Mouse (Mus musculus) heart, postnatal 10 days (tissue): ENCODE measurements around the gene Bmp8a. TPM values are rescaled to one million over a fixed set of nuclear protein-coding genes. Genes with fewer than 3 reads are reported as not detected.
A peak's percentile ranks its signal among the peaks of the same experiment; 100 is the strongest.
"Not testable (repeated sequence)": the region's sequence is repeated elsewhere in the genome, so short reads cannot be mapped to it uniquely, and the experiment has no call there.

Experiments
- DNase-seq, 2 experiments: peaks; one replicate each; pipeline ENCODE4 v3.0.0; 2021
- intact Hi-C: fragments of 180-260 bp; cut with DNase I; formaldehyde crosslinking; loops from one replicate; pipeline ENCODE4 v1.15.1; 2025
- total RNA-seq, 2 experiments: library from RNA; stranded (reverse); gene quantifications; 2 replicates each; pipeline ENCODE4 v1.2.3; 2021

Gene Bmp8a
- total RNA-seq, 2 experiments from 2014 or later: 0.17 TPM; not detected in 1

DNA sequence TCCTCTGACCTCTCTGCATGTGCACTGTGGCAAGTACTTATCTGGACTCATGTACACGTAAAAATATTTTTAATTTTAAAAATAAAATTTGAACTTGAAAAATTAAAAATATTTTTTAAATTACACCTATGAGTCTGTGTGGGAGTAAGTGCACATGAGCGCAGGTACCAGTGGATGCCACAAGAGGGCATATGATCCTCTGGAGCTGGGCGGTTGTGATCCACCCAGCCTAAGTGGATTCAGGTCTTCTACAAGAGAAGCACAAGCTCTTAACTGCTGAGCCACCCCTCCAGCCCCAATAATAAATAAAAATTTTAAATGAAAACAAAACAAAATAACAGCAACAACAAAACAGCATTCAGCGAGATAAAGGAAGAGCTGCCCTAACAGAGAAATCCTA is 9.9 kb downstream of the Bmp8a start:
- intact Hi-C loops: no loop called here
- no peak for DNase-seq

DNA sequence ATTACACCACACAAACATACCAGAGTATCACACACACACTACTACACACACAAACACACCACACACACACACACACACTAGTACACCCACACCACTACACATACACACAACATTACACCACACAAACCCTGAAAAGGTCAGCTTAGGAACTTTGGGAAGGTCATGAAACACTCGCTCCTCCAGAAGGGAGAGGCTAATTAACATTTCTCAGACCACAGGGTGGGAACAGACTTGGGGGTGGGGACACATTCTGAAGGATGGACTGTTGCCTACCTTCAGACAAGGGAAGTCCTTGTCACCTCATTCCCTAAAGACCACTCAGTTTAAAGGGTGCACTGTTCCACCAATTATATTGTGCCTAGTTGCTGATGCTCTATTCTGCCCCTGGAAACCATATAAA is 11.1 kb downstream of the Bmp8a start:
- intact Hi-C loops: not testable (repeated sequence)

DNA sequence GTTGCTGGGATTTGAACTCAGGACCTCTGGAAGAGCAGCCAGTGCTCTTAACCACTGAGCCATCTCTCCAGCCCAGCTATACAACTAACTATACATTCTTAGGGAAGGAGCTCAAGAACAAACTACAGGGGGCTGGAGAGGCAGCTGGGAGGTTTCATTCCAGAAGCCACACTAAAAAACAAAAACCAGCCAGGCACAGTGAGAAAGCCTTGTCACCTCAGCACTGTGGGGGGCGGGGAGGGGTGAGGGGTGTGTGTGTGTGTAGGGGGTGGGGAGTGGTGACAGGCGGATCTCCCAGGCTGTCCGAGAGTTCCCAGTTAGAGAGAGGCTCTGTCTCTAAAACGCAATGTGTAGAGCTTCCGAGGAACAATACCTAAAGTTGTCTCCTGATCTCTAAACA is 11.7 kb downstream of the Bmp8a start:
- intact Hi-C loops: no loop called here
- DNase-seq: no peak

More for the DNA sequence above, 11.1 kb downstream of the Bmp8a start:
- not testable (repeated sequence) for DNase-seq

DNA sequence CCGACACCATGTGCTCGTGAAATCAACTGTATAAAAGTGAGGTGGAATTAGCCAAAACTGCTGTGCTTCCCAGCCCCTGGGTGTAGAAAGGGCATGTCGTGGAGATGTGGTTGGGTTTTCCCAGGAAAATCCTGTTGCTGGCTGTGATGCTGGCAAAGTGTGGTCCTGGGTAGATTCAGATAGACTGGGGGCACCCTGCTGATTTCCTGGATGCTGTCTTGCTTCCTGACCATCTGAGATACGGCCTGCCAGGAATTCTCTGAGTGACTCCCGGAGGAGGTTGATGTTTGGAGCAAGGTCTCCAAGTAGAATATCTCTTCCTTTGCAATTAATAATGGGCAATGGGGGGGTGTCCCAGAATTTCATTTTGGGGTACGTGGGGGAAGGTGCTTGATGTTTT is 14.1 kb downstream of the Bmp8a start:
- no peak for DNase-seq
- intact Hi-C loops: no loop called here

DNA sequence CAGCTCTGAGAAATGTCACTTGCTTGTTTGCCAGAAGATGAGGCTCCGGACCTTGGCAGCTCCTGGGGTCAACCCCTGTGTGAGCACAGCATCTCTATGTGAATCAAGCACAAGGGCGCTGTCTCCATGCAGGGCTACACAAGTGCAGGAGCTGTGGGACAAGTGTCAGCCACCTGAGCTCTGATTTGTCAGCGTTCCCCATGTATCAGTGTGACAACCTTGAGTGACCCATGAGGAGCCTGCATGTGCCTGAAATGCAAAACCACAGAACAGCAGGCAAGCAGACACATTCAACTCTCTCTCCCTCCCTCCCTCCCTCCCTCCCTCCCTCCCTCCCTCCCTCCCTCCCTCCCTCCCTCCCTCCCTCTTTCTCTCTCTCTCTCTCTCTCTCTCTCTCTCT is 15.4 kb downstream of the Bmp8a start:
- DNase-seq: no peak
- intact Hi-C loops: no loop called here

DNA sequence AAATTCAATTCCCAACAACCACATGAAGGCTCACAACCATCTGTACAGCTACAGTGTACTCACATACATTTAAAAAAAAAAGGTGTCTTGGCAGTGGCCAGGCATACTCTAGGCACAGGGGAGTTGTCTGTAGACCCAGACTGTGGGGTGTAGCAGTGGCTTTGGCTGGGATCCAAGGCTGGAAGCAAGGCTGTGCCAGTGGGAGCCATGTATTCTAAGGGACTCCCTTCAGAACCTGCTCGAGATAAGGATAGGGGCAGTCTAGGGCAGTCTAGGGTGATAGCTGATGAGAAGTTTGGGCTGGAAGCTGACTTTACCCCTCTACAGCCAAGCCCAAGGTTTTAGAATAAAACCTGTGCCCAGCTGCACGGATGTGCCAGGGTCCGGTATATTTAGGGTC is 17.0 kb downstream of the Bmp8a start:
- no peak for DNase-seq
- intact Hi-C loops: no loop called here

DNA sequence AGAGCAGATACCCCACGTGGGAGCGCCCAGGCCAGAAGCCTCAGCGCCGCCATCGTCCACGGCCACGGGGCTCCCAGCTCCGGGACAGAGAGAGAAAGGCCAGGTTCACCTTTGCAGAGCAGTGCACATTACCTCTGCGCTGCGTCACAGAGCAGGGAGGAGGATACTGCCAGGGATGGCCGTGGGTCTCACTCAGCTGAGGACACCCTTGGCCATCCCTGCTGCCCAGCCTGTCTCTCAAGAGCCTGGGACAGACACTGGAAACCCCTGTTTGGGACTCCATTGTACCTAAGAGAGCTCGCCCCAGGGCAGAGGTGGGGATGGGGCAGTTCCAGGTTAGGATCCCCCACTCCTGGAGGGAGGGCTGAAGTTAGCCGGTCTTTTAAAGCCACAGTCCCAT is 19.5 kb downstream of the Bmp8a start, which contains the start of gene Oxct2a:
TSS of gene Oxct2a (minus strand) at position 101 of the 400 bp plus-strand sequence.
- no peak for DNase-seq
- intact Hi-C loops: no loop called here

DNA sequence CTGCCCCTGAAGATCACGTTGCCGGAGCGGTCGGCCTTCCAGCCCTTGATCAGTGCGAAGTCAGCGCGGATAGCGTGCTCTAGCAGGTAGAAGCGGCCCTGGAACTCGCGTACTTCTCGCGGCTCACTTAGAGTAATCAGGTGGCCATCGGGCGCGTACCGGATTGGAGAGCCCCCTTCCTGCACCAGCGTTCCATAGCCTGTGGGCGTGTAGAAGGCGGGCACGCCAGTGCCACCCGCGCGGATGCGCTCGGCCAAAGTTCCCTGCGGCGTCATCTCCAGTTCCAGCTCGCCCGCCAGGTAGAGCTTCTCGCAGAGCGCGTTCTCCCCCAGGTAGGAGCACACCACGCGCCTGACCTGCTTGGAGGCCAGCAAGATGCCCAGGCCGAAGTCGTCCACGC is 20.1 kb downstream of the Bmp8a start:
- intact Hi-C loops: not testable (repeated sequence)

DNA sequence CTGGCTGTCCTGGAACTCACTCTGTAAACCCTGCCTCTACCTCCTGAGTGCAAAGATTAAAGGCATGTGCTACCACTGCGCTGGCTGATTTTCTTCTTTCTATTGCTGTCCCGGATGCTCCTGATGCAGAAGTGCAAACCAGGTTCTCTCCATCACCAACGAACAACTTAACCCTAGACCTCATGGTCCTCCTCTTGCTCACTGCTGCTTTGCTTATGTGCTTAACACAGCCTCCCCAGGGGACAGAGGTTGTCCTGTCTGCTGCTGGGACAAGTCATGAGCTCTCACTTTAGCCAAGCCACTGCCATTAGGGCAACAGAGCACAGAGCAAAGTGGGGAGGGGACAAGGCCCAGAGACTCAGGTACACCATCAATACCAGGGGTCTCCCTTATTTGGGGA is 28.6 kb downstream of the Bmp8a start:
- no peak for DNase-seq
- intact Hi-C loops: no loop called here

More for the DNA sequence above, 20.1 kb downstream of the Bmp8a start:
- DNase-seq: not testable (repeated sequence)

DNA sequence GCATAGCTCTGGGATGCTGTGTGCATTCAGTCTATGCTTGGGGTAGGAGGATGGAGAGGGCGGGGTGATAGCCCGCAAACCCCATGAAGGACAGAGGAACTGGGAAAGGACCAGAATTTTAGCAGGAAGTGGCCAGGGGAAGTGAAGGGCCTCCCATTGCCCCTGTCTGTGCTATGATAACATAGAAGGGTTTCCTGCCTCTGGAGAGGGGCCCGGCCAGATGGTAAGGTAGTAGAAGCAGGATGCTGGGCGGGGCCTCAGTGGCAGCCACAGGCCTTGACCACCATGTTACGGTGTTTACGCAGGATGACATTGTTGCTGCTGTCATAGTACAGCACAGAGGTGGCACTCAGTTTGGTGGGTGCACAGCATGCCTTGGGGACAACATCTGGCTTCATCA is 30.0 kb downstream of the Bmp8a start:
- no peak for DNase-seq
- intact Hi-C loops: no loop called here

DNA sequence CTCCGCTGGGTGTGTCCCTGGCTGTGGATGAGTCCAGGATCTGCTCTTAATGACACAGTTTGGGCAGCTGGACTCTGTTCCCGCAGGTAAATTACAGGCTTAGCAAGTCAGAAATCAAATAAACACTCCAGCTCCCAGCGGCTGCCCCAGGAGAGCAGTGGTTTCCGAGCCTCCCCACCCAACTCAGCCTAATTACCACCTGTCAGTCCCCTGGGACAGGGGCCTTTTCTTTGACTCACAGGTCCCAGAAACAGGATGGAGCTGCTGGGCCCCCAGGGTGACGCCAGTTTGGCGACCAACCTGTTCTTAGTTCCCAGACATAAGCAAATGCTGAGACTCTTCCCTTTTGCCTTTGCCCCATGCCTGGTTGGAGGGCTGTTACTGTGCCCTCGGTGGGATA is 31.2 kb downstream of the Bmp8a start:
- intact Hi-C loops: no loop called here
- DNase-seq: no peak

DNA sequence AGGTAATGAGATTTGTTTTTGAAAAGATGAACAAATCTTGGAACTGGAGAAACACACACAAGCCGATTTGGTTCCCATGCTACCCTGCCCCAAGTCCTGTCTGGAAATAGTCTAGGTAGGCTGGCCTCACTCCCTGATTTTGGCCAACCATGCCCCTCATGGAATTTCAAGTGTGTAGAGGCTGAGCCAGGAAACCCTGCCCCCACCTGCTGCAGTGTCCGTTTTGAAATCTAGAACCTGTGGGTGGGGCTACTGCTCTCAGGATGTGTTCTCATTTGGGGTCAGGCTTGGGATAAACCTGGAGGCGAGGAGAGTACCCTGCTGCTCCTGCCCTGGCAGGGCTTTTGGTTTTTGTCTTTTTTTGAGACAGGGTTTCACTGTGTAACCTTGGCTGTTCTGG is 34.8 kb downstream of the Bmp8a start:
- intact Hi-C loops: loop anchor here (5.0 kb wide), 2 partner anchors 34 to 144 kb away; partner anchors contain the start of gene Bmp8a
- DNase-seq: peak; percentile 71 to 76

DNA sequence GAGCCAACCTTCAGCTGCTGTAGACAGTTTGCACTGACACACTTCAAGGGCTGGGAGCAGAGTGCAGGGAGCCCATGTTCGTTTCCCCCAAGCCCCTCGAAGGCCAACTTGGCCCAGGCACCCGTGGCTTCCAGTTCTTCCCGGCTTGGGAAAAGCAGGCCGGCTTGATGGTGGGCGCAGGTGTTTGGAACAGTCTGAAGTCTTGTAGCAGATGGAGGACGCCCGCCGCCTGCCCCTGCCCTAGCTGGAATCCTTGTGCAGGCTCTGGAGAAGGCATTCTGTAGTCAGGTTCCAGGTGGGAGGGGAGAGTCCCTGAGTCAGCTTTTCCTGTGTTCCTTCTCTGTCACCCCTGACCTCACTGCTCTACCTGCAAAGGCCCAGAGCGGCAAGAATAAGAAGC is 36.1 kb downstream of the Bmp8a start:
- intact Hi-C loops: loop anchor here (5.0 kb wide), 2 partner anchors 35 to 145 kb away; partner anchors contain the start of gene Bmp8a

DNA sequence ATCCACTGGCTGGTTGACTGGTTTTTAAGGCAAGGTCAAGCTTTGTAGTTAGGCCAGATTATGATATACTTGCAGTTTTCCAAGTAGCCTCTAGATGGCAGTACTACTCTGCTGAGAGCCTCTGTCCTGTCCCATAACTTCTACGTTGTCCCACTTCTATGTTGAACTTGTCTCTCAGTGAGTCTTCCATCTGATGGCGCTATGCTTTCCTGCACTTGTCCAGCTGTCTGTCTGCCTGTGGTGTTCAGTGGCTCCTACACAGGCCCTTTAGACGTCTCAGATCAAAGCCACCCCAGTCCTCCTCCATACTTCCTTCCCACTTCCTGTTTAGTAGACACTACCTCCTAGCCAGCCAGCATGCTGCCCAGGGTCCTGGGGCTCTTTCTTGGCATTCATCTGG is 37.3 kb downstream of the Bmp8a start:
- peak; percentile 65 to 78 for DNase-seq
- intact Hi-C loops: loop anchor here (5.0 kb wide), 2 partner anchors 37 to 147 kb away; partner anchors contain the start of gene Bmp8a

More for the DNA sequence above, 36.1 kb downstream of the Bmp8a start:
- DNase-seq: no peak

DNA sequence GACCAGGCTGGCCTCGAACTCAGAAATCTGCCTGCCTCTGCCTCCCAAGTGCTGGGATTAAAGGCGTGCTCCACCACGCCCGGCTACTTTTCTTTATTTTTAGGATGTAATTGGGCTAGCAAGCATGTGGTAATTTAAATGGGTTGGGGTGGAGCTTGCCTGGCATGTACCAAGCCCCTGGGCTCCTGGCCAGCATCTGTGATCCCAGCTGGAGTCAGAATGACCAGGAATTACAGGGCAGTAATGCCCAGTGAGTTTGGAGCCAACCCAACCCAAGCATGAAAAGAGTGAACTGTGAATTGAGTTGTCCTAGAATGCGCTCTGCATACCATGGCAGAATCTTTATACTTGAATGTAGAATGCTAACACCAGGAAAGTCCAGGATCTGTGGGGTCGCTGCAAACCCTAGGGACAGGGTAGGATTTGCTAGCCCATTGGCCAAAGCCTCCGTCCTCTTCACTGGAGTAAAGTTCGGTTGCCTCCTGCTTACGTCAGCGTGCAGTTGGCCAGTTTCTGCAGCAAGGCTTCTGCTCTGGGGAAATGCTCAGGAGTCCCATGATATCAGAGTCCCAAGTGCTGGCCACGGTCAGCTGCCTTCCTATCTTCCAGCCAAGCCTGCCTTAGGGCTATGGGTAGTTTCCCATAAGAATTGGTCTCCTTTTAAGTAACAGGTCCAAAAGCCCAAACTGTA is 43.9 kb downstream of the Bmp8a start:
- peak; percentile 84 to 85 for DNase-seq
- intact Hi-C loops: no loop called here

DNA sequence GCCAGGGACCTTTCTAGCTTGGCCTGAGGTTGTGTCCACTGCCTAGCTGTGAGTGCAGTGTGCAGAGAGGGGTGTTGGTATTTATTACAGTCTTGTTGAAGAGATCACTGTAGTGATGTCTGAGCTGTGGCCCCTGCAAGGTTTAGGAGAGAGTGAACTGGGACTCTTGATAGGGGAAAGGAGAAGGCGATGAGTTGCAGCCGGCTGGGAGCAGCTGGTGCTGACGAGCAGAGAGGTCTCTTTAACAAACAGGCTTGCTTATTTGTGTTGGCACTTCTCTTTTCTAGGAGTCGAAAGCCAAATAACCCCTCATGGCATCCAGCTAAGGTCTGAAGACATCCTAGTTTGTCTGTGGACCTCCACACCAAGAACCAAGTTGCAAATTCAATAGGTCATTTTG is 44.8 kb downstream of the Bmp8a start:
- intact Hi-C loops: no loop called here
- peak; percentile 46 to 65 for DNase-seq

DNA sequence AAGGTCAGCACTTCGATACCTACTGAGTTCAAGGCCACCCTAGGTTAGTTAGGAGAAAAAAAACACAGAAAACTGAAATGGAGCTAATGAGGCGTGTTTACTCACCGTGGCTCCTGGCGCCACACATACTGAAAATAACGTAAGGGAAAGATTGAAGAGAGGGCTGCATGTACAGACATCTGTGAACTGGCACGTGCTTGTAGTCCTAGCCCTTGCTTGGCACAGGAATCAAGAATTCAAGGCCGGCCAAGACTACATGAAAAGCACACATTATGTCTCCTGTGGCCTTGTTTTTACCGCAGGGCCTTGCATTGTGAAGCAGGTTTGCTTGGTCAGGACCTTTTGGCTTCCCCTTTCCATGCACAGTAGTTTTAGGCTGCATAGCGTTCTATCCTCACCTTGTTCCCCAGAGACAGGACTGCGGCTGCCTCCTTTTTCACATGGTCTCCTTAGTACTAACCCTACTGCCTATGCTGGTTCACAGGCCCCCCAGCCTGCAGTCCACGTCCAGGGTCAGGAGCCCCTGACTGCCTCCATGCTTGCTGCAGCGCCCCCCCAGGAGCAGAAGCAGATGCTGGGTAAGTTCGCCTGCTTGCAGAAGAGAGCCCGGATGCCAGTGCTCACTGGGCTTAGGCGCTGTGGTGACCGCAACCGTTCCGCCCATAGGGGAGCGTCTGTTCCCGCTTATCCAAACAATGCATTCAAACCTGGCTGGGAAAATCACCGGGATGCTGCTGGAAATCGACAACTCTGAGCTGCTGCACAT is 45.7 kb downstream of the Bmp8a start:
- intact Hi-C loops: no loop called here
- DNase-seq: no peak

DNA sequence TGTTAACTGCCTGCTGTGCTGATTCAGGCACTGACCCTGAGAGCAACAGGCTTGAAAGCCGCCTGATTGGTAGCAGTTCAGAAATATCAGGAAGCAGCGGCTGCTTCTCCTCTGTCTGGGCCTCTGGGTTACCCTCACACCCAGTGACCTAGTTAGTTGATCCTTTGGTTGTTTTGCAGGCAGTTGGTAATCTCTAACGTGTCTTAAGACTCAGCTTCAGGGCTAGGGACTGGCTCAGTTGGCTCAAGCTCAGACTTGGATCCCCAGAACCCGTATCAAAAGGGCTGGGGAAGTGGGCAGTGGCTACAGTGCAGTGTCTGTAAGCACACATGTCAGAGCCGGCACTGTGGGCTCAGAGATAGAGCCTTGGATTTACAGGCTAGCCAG is 46.9 kb downstream of the Bmp8a start:
- intact Hi-C loops: no loop called here
- no peak for DNase-seq

DNA sequence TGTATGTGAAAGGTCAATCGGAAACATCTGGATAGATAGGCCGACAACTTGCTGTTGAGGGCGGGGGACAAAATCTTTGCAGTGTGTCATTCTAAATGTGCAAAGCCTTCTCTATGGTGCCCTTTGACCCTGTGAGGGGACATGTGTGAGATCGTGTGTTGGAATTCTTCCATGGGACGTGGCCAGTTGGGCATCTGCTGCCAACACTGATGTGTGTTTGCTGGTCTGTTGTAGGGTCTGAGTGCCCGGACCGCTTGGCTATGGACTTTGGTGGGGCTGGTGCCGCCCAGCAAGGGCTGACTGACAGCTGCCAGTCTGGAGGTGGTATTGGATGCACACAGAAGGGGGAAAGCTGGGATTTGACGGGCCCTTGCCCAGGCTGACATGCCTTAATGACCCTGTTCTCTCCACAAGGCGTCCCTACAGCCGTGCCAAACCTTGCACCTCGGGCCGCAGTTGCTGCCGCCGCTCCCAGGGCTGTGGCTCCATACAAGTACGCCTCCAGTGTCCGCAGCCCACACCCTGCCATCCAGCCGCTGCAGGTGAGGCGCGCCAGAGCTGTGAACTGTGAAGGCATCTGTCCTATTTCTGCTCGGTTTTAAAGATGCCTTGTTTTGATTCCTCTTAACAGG is 47.4 kb downstream of the Bmp8a start:
- intact Hi-C loops: no loop called here
- no peak for DNase-seq

DNA sequence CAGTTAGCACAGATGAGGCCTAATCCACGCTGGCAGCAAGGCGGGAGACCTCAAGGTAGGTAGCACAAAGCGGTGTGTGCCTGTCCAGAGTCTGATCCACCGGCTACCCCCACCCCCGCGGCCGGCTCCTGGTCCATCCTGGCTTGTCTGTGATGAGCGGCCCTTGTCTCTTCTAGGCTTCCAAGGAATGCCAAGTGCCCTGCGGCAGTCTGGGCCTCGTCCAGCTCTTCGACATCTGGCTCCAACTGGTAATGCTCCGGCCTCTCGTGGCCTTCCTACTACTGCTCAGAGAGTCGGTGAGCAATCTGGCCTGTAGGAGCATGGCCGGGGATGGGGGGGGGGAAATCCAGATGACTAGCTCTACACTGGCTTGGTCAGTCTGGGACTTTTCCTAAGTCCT is 48.0 kb downstream of the Bmp8a start:
- DNase-seq, intact Hi-C loops: not testable (repeated sequence)

DNA sequence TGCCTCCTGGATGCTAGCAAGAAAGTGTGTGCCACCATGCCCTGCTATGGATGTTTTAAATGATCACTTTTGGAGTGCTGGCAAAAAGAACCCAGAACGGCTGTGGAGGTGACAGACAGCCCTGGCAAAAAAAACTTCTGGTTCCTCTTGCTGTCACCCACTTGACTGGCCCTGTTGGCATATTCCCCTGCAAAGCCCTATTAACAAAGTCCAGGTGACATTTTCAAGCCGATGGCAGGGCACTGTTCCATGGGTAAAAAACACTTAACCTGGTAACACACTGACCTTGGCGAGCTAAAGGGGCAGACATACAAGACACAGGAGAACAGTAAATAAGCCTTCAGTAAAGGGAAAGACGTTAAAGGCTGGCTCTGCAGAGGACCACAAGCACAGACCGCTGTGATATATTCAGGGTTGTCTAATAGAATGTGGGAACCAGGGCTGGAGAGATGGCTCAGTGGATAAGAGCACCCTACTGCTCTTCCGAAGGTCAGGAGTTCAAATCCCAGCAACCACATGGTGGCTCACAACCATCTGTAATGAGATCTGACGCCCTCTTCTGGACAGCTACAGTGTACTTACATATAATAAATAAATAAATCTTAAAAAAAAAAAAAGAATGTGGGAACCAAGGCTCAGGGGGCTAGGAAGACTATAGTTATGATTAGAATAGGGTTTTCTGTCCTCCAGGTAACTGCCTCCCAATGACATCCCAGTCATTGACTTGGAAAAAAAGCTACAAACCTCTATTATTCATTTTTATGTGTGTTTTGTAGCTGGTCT is 49.2 kb downstream of the Bmp8a start:
- no peak for DNase-seq
- intact Hi-C loops: no loop called here
